Mouse (Mus musculus): Measurements from ENCODE around the gene Hs3st2. TPM values are rescaled to one million over a fixed set of nuclear protein-coding genes. Genes with fewer than 3 reads are reported as not detected.

Hs3st2 gene
- polyA plus RNA-seq, 1 experiment = not detected

DNA sequence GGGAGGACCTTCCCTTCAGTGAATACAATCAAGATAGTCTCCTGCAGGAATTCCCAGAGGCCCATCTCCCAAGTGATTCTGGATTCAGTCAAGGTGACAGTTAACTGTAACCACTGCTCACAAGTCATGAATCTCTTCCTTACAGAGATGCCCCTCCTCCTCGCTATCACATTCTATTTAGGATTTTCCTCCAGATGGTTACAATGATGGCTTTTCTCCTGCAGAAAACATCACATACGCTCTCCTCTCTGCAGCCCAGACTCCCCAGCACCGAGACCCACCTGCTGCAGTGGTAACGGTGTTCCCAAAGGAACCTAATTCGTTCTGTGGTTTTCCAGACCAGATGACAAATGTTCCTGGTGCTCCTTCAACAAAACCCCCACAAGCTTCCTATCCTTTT lies 49.5 kb downstream of the Hs3st2 start:
- no peaks in the 10 kb centered on the region; the same call in 1 of the 2 replicates for H3K4me1 ChIP-seq (ENCODE audit: control insufficient read depth, insufficient read depth, low read length)
- no peak overlapping the region for H3K4me3 ChIP-seq (replicated peaks; ENCODE audit: control insufficient read depth, low read depth, low read length)
- 60% methylated on average over 5 of the region's 5 CpGs for WGBS
- H3K27ac ChIP-seq (ENCODE audit: control insufficient read depth, insufficient read depth, low read depth, low read length, poor library complexity) = no peak overlapping the region
- TF ChIP-seq POLR2A (IDR thresholded peaks at IDR 0.05; ENCODE audit: borderline replicate concordance, control insufficient read depth, low read depth, low read length) (no peak), CTCF (IDR thresholded peaks at IDR 0.05; ENCODE audit: control insufficient read depth, insufficient read depth, low read length) (no peak)

DNA sequence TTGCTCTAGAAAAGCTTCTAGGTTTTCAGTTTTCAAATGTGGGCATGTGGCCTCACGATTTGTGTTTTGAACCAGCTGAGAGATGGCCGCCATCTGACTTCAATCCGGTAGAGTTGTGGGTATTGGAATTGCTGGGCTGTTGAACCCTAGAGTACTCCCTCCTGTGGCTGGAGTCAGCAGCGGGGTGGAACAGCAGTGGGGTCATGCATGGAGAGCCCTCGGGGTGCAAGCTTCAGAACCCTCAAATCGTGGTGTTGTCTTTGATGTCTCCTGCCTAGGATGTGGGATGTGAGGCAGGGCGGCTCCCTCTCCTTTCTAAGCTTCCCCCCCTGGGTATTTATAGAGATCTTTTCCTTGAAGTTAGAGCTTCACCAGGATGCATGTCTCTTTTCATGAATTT lies 52.7 kb downstream of the Hs3st2 start:
- H3K4me3 ChIP-seq (replicated peaks; ENCODE audit: control insufficient read depth, low read depth, low read length) = no peak overlapping the region
- no peaks in the 10 kb centered on the region; the same call in 1 of the 2 replicates for H3K4me1 ChIP-seq (ENCODE audit: control insufficient read depth, insufficient read depth, low read length)
- H3K27ac ChIP-seq (ENCODE audit: control insufficient read depth, insufficient read depth, low read depth, low read length, poor library complexity) = no peak overlapping the region; the same call in 1 of the 2 replicates
- no peak for TF ChIP-seq POLR2A (IDR thresholded peaks at IDR 0.05; ENCODE audit: borderline replicate concordance, control insufficient read depth, low read depth, low read length)
- no peak for TF ChIP-seq CTCF (IDR thresholded peaks at IDR 0.05; ENCODE audit: control insufficient read depth, insufficient read depth, low read length)
- WGBS = 63% methylated on average over 7 of the region's 7 CpGs

DNA sequence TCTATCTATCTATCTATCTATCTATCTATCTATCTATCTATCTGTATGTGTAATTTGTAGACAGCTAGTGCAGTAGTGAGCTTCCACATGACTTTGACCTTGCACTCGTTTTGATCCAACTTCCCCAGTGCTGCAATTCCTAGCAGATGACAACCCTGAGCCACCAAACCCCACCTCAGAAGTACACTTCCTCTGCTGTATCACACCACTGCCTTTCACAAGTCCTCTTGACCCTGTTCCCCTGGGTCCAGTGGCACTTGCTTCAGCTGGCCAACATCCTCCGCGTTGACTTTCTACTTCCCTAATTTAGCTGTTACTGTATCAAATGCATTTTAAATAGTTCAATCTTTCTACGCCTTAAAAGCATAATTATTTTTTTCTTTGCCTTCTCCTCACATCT lies 54.6 kb downstream of the Hs3st2 start:
- Histone ChIP-seq H3K4me1 (ENCODE audit: control insufficient read depth, insufficient read depth, low read length) (no peaks in the 10 kb centered on the region; the same call in 1 of the 2 replicates), H3K4me3 (replicated peaks; ENCODE audit: control insufficient read depth, low read depth, low read length) (no peak overlapping the region), H3K27ac (ENCODE audit: control insufficient read depth, insufficient read depth, low read depth, low read length, poor library complexity) (no peak overlapping the region)
- WGBS = 20% methylated on average over 4 of the region's 4 CpGs
- TF ChIP-seq POLR2A (IDR thresholded peaks at IDR 0.05; ENCODE audit: borderline replicate concordance, control insufficient read depth, low read depth, low read length) (no peak), CTCF (IDR thresholded peaks at IDR 0.05; ENCODE audit: control insufficient read depth, insufficient read depth, low read length) (no peak)

DNA sequence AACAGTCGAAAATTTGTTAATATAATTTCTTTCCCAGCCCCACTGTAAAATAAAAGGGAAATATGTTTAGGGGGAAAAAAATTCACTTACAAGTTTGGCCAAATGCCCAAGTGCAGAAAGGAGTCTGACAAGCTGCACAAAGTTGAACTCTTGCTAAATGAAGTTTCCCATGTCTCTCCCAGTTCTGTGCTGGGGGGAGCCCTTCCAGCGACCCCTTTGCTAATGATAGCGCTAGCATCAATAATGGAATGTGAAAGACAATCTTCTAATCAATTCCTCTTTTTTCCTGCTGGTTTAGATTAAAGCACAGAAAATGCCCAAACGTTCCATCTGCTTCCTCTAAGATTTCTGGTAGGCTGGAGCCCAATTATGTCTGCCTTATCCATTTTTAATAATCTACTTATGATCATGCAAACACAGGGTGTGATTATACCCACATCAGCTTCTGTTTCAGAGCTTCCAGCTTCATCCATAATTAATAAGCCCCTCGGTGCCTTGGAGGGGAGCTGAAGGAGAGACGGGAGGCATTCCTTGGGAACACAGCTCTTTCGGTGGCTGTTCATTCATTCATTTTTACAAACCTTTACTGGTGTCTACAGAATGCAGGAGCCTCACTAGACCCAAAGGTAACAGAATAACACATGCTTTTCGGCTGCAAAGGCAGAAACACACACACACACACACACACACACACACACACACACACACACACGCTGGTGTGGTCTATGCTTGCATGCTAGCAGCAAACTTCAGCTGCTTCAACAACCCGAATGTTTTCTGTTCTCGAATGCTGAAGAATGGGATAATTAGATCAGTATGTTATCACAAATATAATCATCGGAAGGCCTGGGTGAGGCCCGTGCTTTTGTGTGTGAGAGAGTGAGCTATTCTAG lies 59.5 kb downstream of the Hs3st2 start:
- Histone ChIP-seq H3K27ac (ENCODE audit: control insufficient read depth, insufficient read depth, low read depth, low read length, poor library complexity) (no peak overlapping the region), H3K4me3 (replicated peaks; ENCODE audit: control insufficient read depth, low read depth, low read length) (no peak overlapping the region), H3K4me1 (ENCODE audit: control insufficient read depth, insufficient read depth, low read length) (no peaks in the 10 kb centered on the region)
- no peak for TF ChIP-seq CTCF (IDR thresholded peaks at IDR 0.05; ENCODE audit: control insufficient read depth, insufficient read depth, low read length)
- TF ChIP-seq POLR2A (IDR thresholded peaks at IDR 0.05; ENCODE audit: borderline replicate concordance, control insufficient read depth, low read depth, low read length) = no peak
- WGBS = 69% methylated on average over 13 of the region's 13 CpGs

DNA sequence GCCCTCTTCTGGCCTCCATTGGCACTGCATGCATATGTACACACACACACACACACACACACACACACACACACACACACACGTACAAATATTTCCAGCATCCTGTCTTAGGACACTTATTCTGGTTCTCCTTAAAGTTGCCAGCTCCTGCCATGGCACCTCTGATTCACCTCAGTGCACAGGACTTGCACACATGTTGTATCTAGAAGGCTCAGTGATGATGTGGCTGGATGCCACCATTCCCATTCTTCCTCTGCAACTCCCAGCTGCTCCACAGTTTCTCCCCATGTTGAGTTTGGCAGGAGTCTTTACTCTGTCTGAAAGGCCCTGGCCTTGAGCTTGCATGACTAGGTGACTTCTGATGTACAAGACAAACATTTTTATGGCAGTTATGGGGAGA lies 65.1 kb downstream of the Hs3st2 start:
- no peaks in the 10 kb centered on the region for H3K4me1 ChIP-seq (ENCODE audit: control insufficient read depth, insufficient read depth, low read length)
- H3K27ac ChIP-seq (ENCODE audit: control insufficient read depth, insufficient read depth, low read depth, low read length, poor library complexity) = no peak overlapping the region
- 78% methylated on average over 1 of the region's 1 CpGs for WGBS
- no peak overlapping the region for H3K4me3 ChIP-seq (replicated peaks; ENCODE audit: control insufficient read depth, low read depth, low read length)
- TF ChIP-seq POLR2A (IDR thresholded peaks at IDR 0.05; ENCODE audit: borderline replicate concordance, control insufficient read depth, low read depth, low read length) = no peak
- no peak for TF ChIP-seq CTCF (IDR thresholded peaks at IDR 0.05; ENCODE audit: control insufficient read depth, insufficient read depth, low read length)

DNA sequence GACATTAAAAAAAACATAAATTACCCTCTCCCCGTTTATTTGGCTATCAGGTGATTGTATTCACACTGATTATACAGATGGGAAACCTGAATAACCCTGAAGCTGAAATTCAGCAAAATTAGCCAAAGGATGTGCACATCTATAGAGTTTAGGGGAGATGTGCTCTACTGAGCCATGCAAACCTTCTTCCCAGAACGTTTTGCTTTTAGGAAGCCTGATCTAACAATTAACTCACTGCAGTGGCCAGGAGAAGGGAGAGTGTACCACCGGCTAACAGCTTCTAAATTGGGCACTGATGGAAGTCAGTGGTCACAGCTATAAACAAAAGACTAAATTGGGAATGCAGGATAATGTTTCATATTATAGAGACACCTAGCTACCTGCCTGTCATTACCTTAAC lies 66.4 kb downstream of the Hs3st2 start:
- 33% methylated on average over 3 of the region's 3 CpGs for WGBS
- H3K4me3 ChIP-seq (replicated peaks; ENCODE audit: control insufficient read depth, low read depth, low read length) = no peak overlapping the region
- H3K27ac ChIP-seq (ENCODE audit: control insufficient read depth, insufficient read depth, low read depth, low read length, poor library complexity) = no peak overlapping the region
- no peak for TF ChIP-seq POLR2A (IDR thresholded peaks at IDR 0.05; ENCODE audit: borderline replicate concordance, control insufficient read depth, low read depth, low read length)
- no peak for TF ChIP-seq CTCF (IDR thresholded peaks at IDR 0.05; ENCODE audit: control insufficient read depth, insufficient read depth, low read length)
- H3K4me1 ChIP-seq (ENCODE audit: control insufficient read depth, insufficient read depth, low read length) = no peaks in the 10 kb centered on the region

DNA sequence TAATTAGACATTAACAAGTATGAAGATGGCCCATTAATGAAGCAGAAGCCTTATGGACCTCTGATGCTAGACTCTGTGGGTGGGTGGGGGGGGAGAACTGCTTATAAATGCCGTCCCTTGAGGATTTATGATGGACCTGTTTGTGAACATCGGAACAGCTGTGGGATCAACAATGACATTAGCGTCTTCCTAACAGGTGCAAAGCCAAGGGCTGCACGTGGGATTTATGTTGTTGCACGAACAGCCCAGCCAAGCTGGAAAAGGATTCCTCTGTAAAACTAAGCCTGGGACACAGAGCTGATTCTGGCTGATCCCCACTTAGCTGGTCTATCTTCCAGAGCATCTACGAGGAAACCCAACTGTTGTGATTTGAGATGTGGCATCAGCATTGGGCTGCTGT lies 69.0 kb downstream of the Hs3st2 start:
- Histone ChIP-seq H3K4me1 (ENCODE audit: control insufficient read depth, insufficient read depth, low read length) (no peaks in the 10 kb centered on the region), H3K4me3 (replicated peaks; ENCODE audit: control insufficient read depth, low read depth, low read length) (no peak overlapping the region), H3K27ac (ENCODE audit: control insufficient read depth, insufficient read depth, low read depth, low read length, poor library complexity) (no peak overlapping the region)
- TF ChIP-seq POLR2A (IDR thresholded peaks at IDR 0.05; ENCODE audit: borderline replicate concordance, control insufficient read depth, low read depth, low read length) = no peak
- TF ChIP-seq CTCF (IDR thresholded peaks at IDR 0.05; ENCODE audit: control insufficient read depth, insufficient read depth, low read length) = no peak
- WGBS = 77% methylated on average over 6 of the region's 6 CpGs

DNA sequence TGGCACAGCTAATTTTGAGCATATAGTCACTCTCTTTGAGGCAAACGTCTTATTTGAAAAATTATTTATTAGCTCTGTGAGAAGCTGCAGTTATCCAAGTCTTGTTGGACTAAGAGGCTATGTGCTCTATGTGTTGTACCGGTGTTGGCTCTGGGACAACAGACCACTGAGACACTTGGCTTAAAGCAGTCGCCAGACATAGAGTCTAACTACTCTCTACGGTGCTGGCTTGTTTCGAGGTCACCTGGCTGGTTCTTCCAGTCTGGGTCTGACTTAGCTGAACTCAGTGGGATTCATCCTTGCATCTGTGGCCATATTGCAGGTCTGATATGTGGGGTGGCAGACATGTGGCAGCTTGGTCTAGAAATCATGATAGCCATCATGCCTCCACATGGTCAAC lies 72.8 kb downstream of the Hs3st2 start:
- no peak overlapping the region for H3K27ac ChIP-seq (ENCODE audit: control insufficient read depth, insufficient read depth, low read depth, low read length, poor library complexity)
- H3K4me3 ChIP-seq (replicated peaks; ENCODE audit: control insufficient read depth, low read depth, low read length) = no peak overlapping the region
- TF ChIP-seq CTCF (IDR thresholded peaks at IDR 0.05; ENCODE audit: control insufficient read depth, insufficient read depth, low read length) (no peak), POLR2A (IDR thresholded peaks at IDR 0.05; ENCODE audit: borderline replicate concordance, control insufficient read depth, low read depth, low read length) (no peak)
- H3K4me1 ChIP-seq (ENCODE audit: control insufficient read depth, insufficient read depth, low read length) = no peaks in the 10 kb centered on the region
- 87% methylated on average over 5 of the region's 5 CpGs for WGBS

Measured in bone marrow, adult 2 months (tissue).